Mouse (Mus musculus) heart, embryonic 10.5 days (tissue): ENCODE measurements at regions not wholly inside any gene's neighbourhood (a gene's known extent, or its start where the extent isn't known, plus 50 kb on each side); places are given as distances from the start of the nearest gene placed in this dataset.

Source experiments
- DNase-seq: peaks from one replicate; pipeline ENCODE4 v3.0.0-alpha.2; 2017; ENCODE audit warnings: low spot score
- H3K27ac ChIP-seq: fragments of 300-500 bp; sonication (generic); 2 replicates; pipeline ENCODE4 v1.5.1; 2016; ENCODE audit warnings: mild to moderate bottlenecking
- H3K27me3 ChIP-seq: fragments of 300-500 bp; sonication (generic); 2 replicates; pipeline ENCODE4 v1.6.1; 2016; ENCODE audit warnings: mild to moderate bottlenecking; ENCODE audit not compliant: poor library complexity, insufficient read depth, severe bottlenecking
- H3K36me3 ChIP-seq: fragments of 300-500 bp; sonication (generic); 2 replicates; pipeline ENCODE4 v1.6.1; 2016; ENCODE audit warnings: mild to moderate bottlenecking, moderate library complexity
- H3K4me1 ChIP-seq: fragments of 300-500 bp; sonication (generic); 2 replicates; pipeline ENCODE4 v1.6.1; 2016; ENCODE audit warnings: mild to moderate bottlenecking
- H3K4me3 ChIP-seq: fragments of 300-500 bp; sonication (generic); 2 replicates; pipeline ENCODE4 v1.5.1; 2016; ENCODE audit warnings: mild to moderate bottlenecking, moderate library complexity
- H3K9me3 ChIP-seq: fragments of 300-500 bp; sonication (generic); 2 replicates; pipeline ENCODE4 v1.6.1; 2016; ENCODE audit warnings: mild to moderate bottlenecking, moderate library complexity
- WGBS: fragments of 180-500 bp; shearing (Covaris S2); methylation state at CpG from one replicate; pipeline ENCODE4 v1.1.7; 2016; 5-methylcytosine and 5-hydroxymethylcytosine counted together

GRCm38 (mm10) chr12:12510764-12511163 is 248.8 kb downstream of the Fam49a start:
- Histone ChIP-seq H3K27ac (0 out of 2 replicates have a peak overlapping the region, but pooled peaks have one; percentile 30), H3K4me3 (no peak overlapping the region), H3K4me1 (peaks cover 23% of the 10 kb centered on the region), H3K36me3 (no peaks in the 10 kb centered on the region), H3K9me3 (no peaks in the 10 kb centered on the region), H3K27me3 (no peaks in the 10 kb centered on the region)
- no peak for DNase-seq

- peak; percentile 78 for DNase-seq
- Histone ChIP-seq H3K4me3 (no peak overlapping the region), H3K9me3 (no peaks in the 10 kb centered on the region), H3K4me1 (peaks cover 23% of the 10 kb centered on the region), H3K27ac (peak overlapping the region; percentile 67; the same call in 1 of the 2 replicates), H3K36me3 (no peaks in the 10 kb centered on the region), H3K27me3 (no peaks in the 10 kb centered on the region)
- 21% methylated on average over 9 of the region's 9 CpGs for WGBS
Measured at GRCm38 (mm10) chr12:12509164-12509937, 247.4 kb downstream of the Fam49a start.

GRCm38 (mm10) chr12:12508487-12509125 is 246.7 kb downstream of the Fam49a start:
- WGBS: 67% methylated on average over 9 of the region's 9 CpGs
- Histone ChIP-seq H3K9me3 (no peaks in the 10 kb centered on the region), H3K27ac (peak overlapping the region; percentile 67; the same call in 1 of the 2 replicates), H3K36me3 (no peaks in the 10 kb centered on the region), H3K4me3 (no peak overlapping the region), H3K27me3 (no peaks in the 10 kb centered on the region), H3K4me1 (peaks cover 23% of the 10 kb centered on the region)
- no peak for DNase-seq

GRCm38 (mm10) chr12:12506671-12507070 is 244.7 kb downstream of the Fam49a start:
- Histone ChIP-seq H3K9me3 (no peaks in the 10 kb centered on the region), H3K27ac (no peak overlapping the region), H3K36me3 (no peaks in the 10 kb centered on the region), H3K4me3 (no peak overlapping the region), H3K27me3 (no peaks in the 10 kb centered on the region), H3K4me1 (peaks cover 21% of the 10 kb centered on the region)
- no peak for DNase-seq
- WGBS: 88% methylated on average over 3 of the region's 3 CpGs

GRCm38 (mm10) chr12:12505590-12505989 is 243.7 kb downstream of the Fam49a start:
- no peaks in the 10 kb centered on the region for H3K9me3 ChIP-seq
- H3K4me3 ChIP-seq: no peak overlapping the region
- DNase-seq: no peak
- peaks cover 21% of the 10 kb centered on the region for H3K4me1 ChIP-seq
- no peaks in the 10 kb centered on the region for H3K36me3 ChIP-seq
- H3K27me3 ChIP-seq: no peaks in the 10 kb centered on the region
- WGBS: 82% methylated on average over 4 of the region's 4 CpGs
- no peak overlapping the region for H3K27ac ChIP-seq

- H3K36me3 ChIP-seq: no peaks in the 10 kb centered on the region
- 78% methylated on average over 3 of the region's 3 CpGs for WGBS
- H3K4me3 ChIP-seq: no peak overlapping the region
- peak; percentile 53 for DNase-seq
- no peaks in the 10 kb centered on the region for H3K27me3 ChIP-seq
- peaks cover 15% of the 10 kb centered on the region for H3K4me1 ChIP-seq
- no peak overlapping the region for H3K27ac ChIP-seq
- H3K9me3 ChIP-seq: no peaks in the 10 kb centered on the region
Measured at GRCm38 (mm10) chr12:12499903-12500302, 238.0 kb downstream of the Fam49a start.

- Histone ChIP-seq H3K4me3 (no peak overlapping the region), H3K36me3 (no peaks in the 10 kb centered on the region)
- peak; percentile 61 for DNase-seq
Measured at GRCm38 (mm10) chr12:12498621-12499020, 236.7 kb downstream of the Fam49a start.

GRCm38 (mm10) chr12:12497277-12497841 is 235.4 kb downstream of the Fam49a start:
- Histone ChIP-seq H3K9me3 (no peaks in the 10 kb centered on the region), H3K27ac (no peak overlapping the region)
- 75% methylated on average over 6 of the region's 6 CpGs for WGBS

More at GRCm38 (mm10) chr12:12498621-12499020, 236.7 kb downstream of the Fam49a start:
- Histone ChIP-seq H3K4me1 (peaks cover 15% of the 10 kb centered on the region), H3K27me3 (no peaks in the 10 kb centered on the region), H3K27ac (no peak overlapping the region), H3K9me3 (no peaks in the 10 kb centered on the region)

GRCm38 (mm10) chr12:12496593-12497141 is 234.7 kb downstream of the Fam49a start:
- H3K27ac ChIP-seq: peak overlapping the region; percentile 14; the same call in 1 of the 2 replicates
- peaks cover 15% of the 10 kb centered on the region for H3K4me1 ChIP-seq
- WGBS: 77% methylated on average over 7 of the region's 7 CpGs
- H3K36me3 ChIP-seq: no peaks in the 10 kb centered on the region
- peak; percentile 79 for DNase-seq
- H3K27me3 ChIP-seq: no peaks in the 10 kb centered on the region
- H3K4me3 ChIP-seq: no peak overlapping the region
- no peaks in the 10 kb centered on the region for H3K9me3 ChIP-seq

More at GRCm38 (mm10) chr12:12497277-12497841, 235.4 kb downstream of the Fam49a start:
- DNase-seq: peak; percentile 16
- Histone ChIP-seq H3K27me3 (no peaks in the 10 kb centered on the region), H3K4me1 (peaks cover 15% of the 10 kb centered on the region), H3K4me3 (no peak overlapping the region), H3K36me3 (no peaks in the 10 kb centered on the region)

GRCm38 (mm10) chr12:12490173-12490572 is 228.2 kb downstream of the Fam49a start:
- Histone ChIP-seq H3K9me3 (no peaks in the 10 kb centered on the region), H3K4me1 (no peaks in the 10 kb centered on the region), H3K4me3 (no peak overlapping the region), H3K36me3 (no peaks in the 10 kb centered on the region), H3K27ac (no peak overlapping the region), H3K27me3 (no peaks in the 10 kb centered on the region)
- DNase-seq: no peak
- WGBS: 76% methylated on average over 1 of the region's 1 CpGs

GRCm38 (mm10) chr12:12488090-12488489 is 226.2 kb downstream of the Fam49a start:
- H3K4me1 ChIP-seq: no peaks in the 10 kb centered on the region
- no peak overlapping the region for H3K4me3 ChIP-seq
- WGBS: 60% methylated on average over 1 of the region's 1 CpGs
- peak; percentile 78 for DNase-seq
- H3K9me3 ChIP-seq: no peaks in the 10 kb centered on the region
- no peak overlapping the region for H3K27ac ChIP-seq
- no peaks in the 10 kb centered on the region for H3K36me3 ChIP-seq
- H3K27me3 ChIP-seq: no peaks in the 10 kb centered on the region

GRCm38 (mm10) chr12:12486656-12487356 is 224.9 kb downstream of the Fam49a start:
- WGBS: 77% methylated on average over 1 of the region's 1 CpGs
- Histone ChIP-seq H3K36me3 (no peaks in the 10 kb centered on the region), H3K4me3 (no peak overlapping the region), H3K9me3 (no peaks in the 10 kb centered on the region), H3K27me3 (no peaks in the 10 kb centered on the region), H3K27ac (no peak overlapping the region), H3K4me1 (no peaks in the 10 kb centered on the region)
- peak; percentile 60 for DNase-seq
